Mouse (Mus musculus) retina, embryonic 14.5 days (tissue): ENCODE results near the gene Tmem39b.
A peak's percentile ranks its signal among the peaks of the same experiment; 100 is the strongest.
"Not testable (repeated sequence)": the region's sequence is repeated elsewhere in the genome, so short reads cannot be mapped to it uniquely, and the experiment has no call there.

Experiments used
- DNase-seq: peaks from one replicate; pipeline ENCODE4 v3.0.0-alpha.2; 2015; ENCODE audit warnings: low spot score

Tmem39b gene

GRCm38 (mm10) chr4:129696158-129696985 is at the start of gene Tmem39b:
Tmem39b (minus strand) TSS chr4:129696838.
- DNase-seq, result peak; percentile 94

GRCm38 (mm10) chr4:129746106-129746505 is 49.5 kb upstream of the Tmem39b start:
- DNase-seq, result no peak

- DNase-seq, result peak; percentile 16
Observed at GRCm38 (mm10) chr4:129743494-129743893, 46.9 kb upstream of the Tmem39b start.

- peak; percentile 59 for DNase-seq
Observed at GRCm38 (mm10) chr4:129743010-129743390, 46.4 kb upstream of the Tmem39b start.

GRCm38 (mm10) chr4:129742232-129743009 is 45.8 kb upstream of the Tmem39b start, which contains the start of gene Khdrbs1:
Khdrbs1 (minus strand) TSS chr4:129742303.
- DNase-seq, result peak; percentile 100

- no peak for DNase-seq
Observed at GRCm38 (mm10) chr4:129741974-129742231, 45.3 kb upstream of the Tmem39b start.

- DNase-seq, result peak; percentile 58
Observed at GRCm38 (mm10) chr4:129741251-129741973, 44.8 kb upstream of the Tmem39b start.

GRCm38 (mm10) chr4:129739111-129739645 is 42.5 kb upstream of the Tmem39b start:
- DNase-seq, result no peak

GRCm38 (mm10) chr4:129736173-129736572 is 39.5 kb upstream of the Tmem39b start:
- no peak for DNase-seq

GRCm38 (mm10) chr4:129735485-129735884 is 38.8 kb upstream of the Tmem39b start:
- not testable (repeated sequence) for DNase-seq

GRCm38 (mm10) chr4:129731423-129731822 is 34.8 kb upstream of the Tmem39b start:
- no peak for DNase-seq

GRCm38 (mm10) chr4:129716310-129716709 is 19.7 kb upstream of the Tmem39b start:
- DNase-seq, result no peak

- peak; percentile 69 for DNase-seq
Observed at GRCm38 (mm10) chr4:129709486-129710129, 13.0 kb upstream of the Tmem39b start.

GRCm38 (mm10) chr4:129706750-129707149 is 10.1 kb upstream of the Tmem39b start:
- DNase-seq, result no peak

- DNase-seq, result peak; percentile 72
Observed at GRCm38 (mm10) chr4:129702454-129702853, 5.8 kb upstream of the Tmem39b start.

GRCm38 (mm10) chr4:129701503-129702377 is 5.1 kb upstream of the Tmem39b start:
- DNase-seq, result peak; percentile 94

GRCm38 (mm10) chr4:129700661-129701060 is 4.0 kb upstream of the Tmem39b start:
- not testable (repeated sequence) for DNase-seq

GRCm38 (mm10) chr4:129700216-129700615 is 3.6 kb upstream of the Tmem39b start:
- DNase-seq, result no peak

GRCm38 (mm10) chr4:129697191-129697590 is 553 bp upstream of the Tmem39b start:
- no peak for DNase-seq

GRCm38 (mm10) chr4:129695815-129696157 is 852 bp downstream of the Tmem39b start:
- DNase-seq, result no peak

GRCm38 (mm10) chr4:129684531-129684930 is 12.1 kb downstream of the Tmem39b start:
- DNase-seq, result no peak
